Mouse (Mus musculus) ES-E14 (cell line): Measurements from ENCODE around the gene Map3k11.

Experiments used
- CHD2 ChIP-seq: IDR thresholded peaks from 2 replicates; pipeline ENCODE4 v1.6.1; 2014; ENCODE audit warnings: mild to moderate bottlenecking, low read depth, low read length, inconsistent platforms
- MAFK ChIP-seq: IDR thresholded peaks from 2 replicates; pipeline ENCODE4 v1.6.1; 2014; ENCODE audit warnings: mild to moderate bottlenecking, low read depth, low read length, inconsistent platforms; ENCODE audit not compliant: insufficient read depth

- TF ChIP-seq MAFK = no peak
- TF ChIP-seq CHD2 = no peak
These were observed 8.1 kb upstream of the Map3k11 start for GRCm38 (mm10) chr19:5680432-5680831.
